Mouse (Mus musculus): ENCODE results near the gene Lrig2.

- no peak for TF ChIP-seq CTCF (IDR thresholded peaks at IDR 0.05; ENCODE audit: low read depth, low read length)
- TF ChIP-seq POLR2A (IDR thresholded peaks at IDR 0.05; ENCODE audit: extremely low read depth, insufficient read depth, low read length): no peak
Measured at GRCm38 (mm10) chr3:104480946-104481719, 30.6 kb downstream of the Lrig2 start.
